Comparison of ENCODE assay signal across 7 mouse cellular contexts in the genomic region with DNA sequence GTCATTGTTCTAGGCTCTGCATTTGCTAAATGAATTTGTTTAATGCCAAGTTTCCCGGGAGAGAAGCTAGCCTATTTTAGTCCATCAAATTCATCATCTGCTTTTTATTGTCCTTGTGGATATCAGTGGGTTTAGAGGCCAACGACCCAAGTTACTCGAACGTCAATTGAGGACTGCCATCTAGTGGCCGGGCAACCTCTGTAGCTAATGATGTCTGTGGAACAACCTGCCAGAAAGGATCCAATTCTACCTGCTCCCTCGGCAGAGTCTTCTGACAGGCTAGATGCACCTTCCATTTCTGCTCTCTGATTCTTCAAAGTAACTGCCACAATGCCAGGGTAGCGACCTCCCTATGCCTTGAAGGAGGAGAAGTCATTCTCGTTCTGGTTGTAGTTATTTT.
DNase-seq lines count a peak whose midpoint lies in the region; ATAC-seq and TF ChIP-seq lines count a peak whose summit lies in the region.

No protein-coding gene starts in this region.

- no peaks in the 10 kb centered on the region for H3K9me3 ChIP-seq in intestine, postnatal 0 days (ENCODE audit: control insufficient read depth)
- H3K9me3 ChIP-seq in limb, embryonic 10.5 days (replicated peaks), result no peaks in the 10 kb centered on the region
- 0 out of 2 replicates have a peak, but pooled peaks cover 2% of the 10 kb centered on the region for H3K9me3 ChIP-seq in midbrain, embryonic 16.5 days (replicated peaks; ENCODE audit: control insufficient read depth, low read length, poor library complexity, severe bottlenecking)

- no peak for ATAC-seq in intestine, postnatal 0 days
- 0 out of 2 replicates have a peak, but pooled peaks have one; percentile 59 for ATAC-seq in midbrain, embryonic 16.5 days

- H3K27ac ChIP-seq in intestine, postnatal 0 days (ENCODE audit: low read depth, low read length), result no peak overlapping the region
- H3K27ac ChIP-seq in limb, embryonic 10.5 days, result no peak overlapping the region
- H3K27ac ChIP-seq in midbrain, embryonic 16.5 days (ENCODE audit: low read length), result no peak overlapping the region
- H3K27ac ChIP-seq in spleen, adult 2 months (ENCODE audit: insufficient read depth, low read length), result no peak overlapping the region

- no peak overlapping the region for H3K4me3 ChIP-seq in intestine, postnatal 0 days (ENCODE audit: low read depth, low read length)
- H3K4me3 ChIP-seq in limb, embryonic 10.5 days, result no peak overlapping the region
- H3K4me3 ChIP-seq in midbrain, embryonic 16.5 days (ENCODE audit: low read depth, low read length), result no peak overlapping the region
- no peak overlapping the region for H3K4me3 ChIP-seq in spleen, adult 2 months (ENCODE audit: extremely low read depth, insufficient read depth, insufficient read length)

- H3K36me3 ChIP-seq in intestine, postnatal 0 days (ENCODE audit: control insufficient read depth, insufficient read depth), result no peaks in the 10 kb centered on the region
- no peaks in the 10 kb centered on the region for H3K36me3 ChIP-seq in limb, embryonic 10.5 days
- no peaks in the 10 kb centered on the region for H3K36me3 ChIP-seq in midbrain, embryonic 16.5 days (ENCODE audit: control insufficient read depth, insufficient read depth, low read length)
- H3K36me3 ChIP-seq in spleen, adult 2 months (ENCODE audit: control insufficient read depth, insufficient read depth, low read length), result no peaks in the 10 kb centered on the region

- no peaks in the 10 kb centered on the region for H3K4me1 ChIP-seq in intestine, postnatal 0 days (replicated peaks; ENCODE audit: control insufficient read depth, insufficient read depth, low read length)
- peaks cover 5% of the 10 kb centered on the region; the same call in 1 of the 2 replicates for H3K4me1 ChIP-seq in limb, embryonic 10.5 days
- no peaks in the 10 kb centered on the region; the same call in 1 of the 2 replicates for H3K4me1 ChIP-seq in midbrain, embryonic 16.5 days (ENCODE audit: control insufficient read depth, insufficient read depth, low read length)
- 0 out of 2 replicates have a peak, but pooled peaks cover 2% of the 10 kb centered on the region for H3K4me1 ChIP-seq in spleen, adult 2 months (ENCODE audit: control insufficient read depth, insufficient read depth, insufficient read length)

- H3K4me2 ChIP-seq in intestine, postnatal 0 days (replicated peaks; ENCODE audit: low read depth), result no peak overlapping the region
- no peak overlapping the region for H3K4me2 ChIP-seq in midbrain, embryonic 16.5 days (ENCODE audit: low read length)

- no peak for TF ChIP-seq POLR2A in spleen, adult 2 months (IDR thresholded peaks at IDR 0.05; ENCODE audit: low read depth, low read length)

- TF ChIP-seq CTCF in intestine, postnatal 0 days (IDR thresholded peaks at IDR 0.05; ENCODE audit: low read depth), result peak; percentile 89
- peak; percentile 80; the same call in 1 of the 2 replicates for TF ChIP-seq CTCF in spleen, adult 2 months (IDR thresholded peaks at IDR 0.05; ENCODE audit: extremely low read depth, insufficient read depth, insufficient read length, insufficient replicate concordance)

- 7% methylated on average over 8 of the region's 8 CpGs for WGBS in intestine, postnatal 0 days
- 9% methylated on average over 8 of the region's 8 CpGs for WGBS in limb, embryonic 10.5 days
- WGBS in midbrain, embryonic 16.5 days, result 8% methylated on average over 8 of the region's 8 CpGs
- 2% methylated on average over 8 of the region's 8 CpGs for WGBS in spleen, adult 2 months

- peak; percentile 71 for DNase-seq in R1 (ENCODE audit: low read depth, low spot score)
- peak; percentile 36 for DNase-seq in cerebellum, adult 8-10 months
- DNase-seq in frontal cortex, postnatal 36 days (ENCODE audit: low spot score in 2 of 2), result peak; percentile 60 to 67
- peak; percentile 86 for DNase-seq in limb, embryonic 10.5 days (ENCODE audit: low spot score)
- DNase-seq in spleen, adult 2 months (ENCODE audit: low read depth in 1 of 2, low spot score in 2 of 2), result peak; percentile 51 to 82

- no peak overlapping the region for H3K9ac ChIP-seq in intestine, postnatal 0 days (ENCODE audit: low read depth, low read length)
- no peak overlapping the region for H3K9ac ChIP-seq in midbrain, embryonic 16.5 days (ENCODE audit: low read depth, low read length)

- H3K27me3 ChIP-seq in intestine, postnatal 0 days (replicated peaks; ENCODE audit: control insufficient read depth, insufficient read depth, low read length), result no peaks in the 10 kb centered on the region
- no peaks in the 10 kb centered on the region for H3K27me3 ChIP-seq in limb, embryonic 10.5 days (ENCODE audit: low read depth, poor library complexity, severe bottlenecking)
- no peaks in the 10 kb centered on the region for H3K27me3 ChIP-seq in midbrain, embryonic 16.5 days (ENCODE audit: control insufficient read depth, insufficient read depth, low read depth, low read length)
- no peaks in the 10 kb centered on the region; the same call in 1 of the 2 replicates for H3K27me3 ChIP-seq in spleen, adult 2 months (ENCODE audit: control insufficient read depth, insufficient read depth, low read length)

Comparison
In these comparisons a context has a peak if more than half of its experiments do, and no peak if none do; other contexts are left out.
1. DNase-seq: peak in every context shown above with its lines; median percentile 86 in limb, embryonic 10.5 days; 71 in R1; 66 in spleen, adult 2 months; 64 in frontal cortex, postnatal 36 days; 36 in cerebellum, adult 8-10 months.